Mouse (Mus musculus) induced T-regulatory cell, adult 2 months (primary cell): Measurements from ENCODE around the gene Chst15.

Source experiments
- DNase-seq: peaks from one replicate; pipeline ENCODE4 v3.0.0-alpha.2; 2012; ENCODE audit warnings: low read depth

Gene Chst15

GRCm38 (mm10) chr7:132226379-132227074, 90.5 kb downstream of the Chst15 start:
- DNase-seq, result peak; percentile 88

- DNase-seq, result no peak
Observed at GRCm38 (mm10) chr7:132223452-132224141, 93.4 kb downstream of the Chst15 start.

GRCm38 (mm10) chr7:132214031-132214430, 103.0 kb downstream of the Chst15 start:
- no peak for DNase-seq

GRCm38 (mm10) chr7:132213460-132213859, 103.6 kb downstream of the Chst15 start:
- DNase-seq, result peak; percentile 28

- no peak for DNase-seq
Observed at GRCm38 (mm10) chr7:132211920-132212701, 104.9 kb downstream of the Chst15 start.

- DNase-seq, result no peak
Observed at GRCm38 (mm10) chr7:132210616-132211015, 106.4 kb downstream of the Chst15 start.

GRCm38 (mm10) chr7:132208946-132209651, 107.9 kb downstream of the Chst15 start:
- no peak for DNase-seq

- DNase-seq, result no peak
Observed at GRCm38 (mm10) chr7:132204073-132204612, 112.9 kb downstream of the Chst15 start.

GRCm38 (mm10) chr7:132199686-132200085, 117.3 kb downstream of the Chst15 start:
- no peak for DNase-seq

GRCm38 (mm10) chr7:132198806-132199205, 118.2 kb downstream of the Chst15 start:
- no peak for DNase-seq

GRCm38 (mm10) chr7:132197817-132198475, 119.1 kb downstream of the Chst15 start:
- no peak for DNase-seq

- no peak for DNase-seq
Observed at GRCm38 (mm10) chr7:132196581-132196980, 120.4 kb downstream of the Chst15 start.

- no peak for DNase-seq
Observed at GRCm38 (mm10) chr7:132193606-132194005, 123.4 kb downstream of the Chst15 start.

- no peak for DNase-seq
Observed at GRCm38 (mm10) chr7:132187456-132187855, 129.6 kb downstream of the Chst15 start.
